Mouse (Mus musculus) heart, embryonic 11.5 days (tissue): ENCODE measurements at regions not wholly inside any gene's neighbourhood (a gene's known extent, or its start where the extent isn't known, plus 50 kb on each side); places are given as distances from the start of the nearest gene placed in this dataset.

Source experiments
- ATAC-seq: fragments of 200-750 bp; cut with Nextera tagmentation; replicated peaks from 2 replicates; pipeline ENCODE4 v1.8.0; 2017; ENCODE audit warnings: moderate library complexity; ENCODE audit not compliant: insufficient number of reproducible peaks, low FRiP score, low TSS enrichment
- H3K27ac ChIP-seq: fragments of 300-500 bp; sonication (generic); 2 replicates; pipeline ENCODE4 v1.5.1; 2014; ENCODE audit warnings: mild to moderate bottlenecking, low read depth, low read length
- H3K27me3 ChIP-seq: fragments of 300-500 bp; sonication (generic); 2 replicates; pipeline ENCODE4 v1.6.1; 2014; ENCODE audit warnings: mild to moderate bottlenecking, low read length, mixed read lengths; ENCODE audit not compliant: control insufficient read depth, insufficient read depth
- H3K36me3 ChIP-seq: fragments of 300-500 bp; sonication (generic); 2 replicates; pipeline ENCODE4 v1.6.1; 2014; ENCODE audit warnings: mild to moderate bottlenecking, low read length, moderate library complexity, mixed read lengths; ENCODE audit not compliant: control insufficient read depth, insufficient read depth
- H3K4me1 ChIP-seq: fragments of 300-500 bp; sonication (generic); 2 replicates; pipeline ENCODE4 v1.6.1; 2014; ENCODE audit warnings: low read length; ENCODE audit not compliant: control insufficient read depth, insufficient read depth
- H3K4me2 ChIP-seq: fragments of 300-500 bp; sonication (generic); 2 replicates; pipeline ENCODE4 v1.6.1; 2014; ENCODE audit warnings: mild to moderate bottlenecking, moderate library complexity
- H3K4me3 ChIP-seq: fragments of 300-500 bp; sonication (generic); 2 replicates; pipeline ENCODE4 v1.5.1; 2014; ENCODE audit warnings: low read depth, low read length
- H3K9ac ChIP-seq: fragments of 300-500 bp; sonication (generic); 2 replicates; pipeline ENCODE4 v1.6.1; 2014; ENCODE audit warnings: mild to moderate bottlenecking, low read depth, low read length, moderate library complexity
- H3K9me3 ChIP-seq: fragments of 300-500 bp; sonication (generic); replicated peaks from 2 replicates; pipeline ENCODE4 v1.6.1; 2016; ENCODE audit warnings: low read length; ENCODE audit not compliant: control insufficient read depth
- WGBS: fragments of 180-500 bp; shearing (Covaris S2); extraction: QIAGEN DNeasy Blood & Tissue Kit; methylation state at CpG from one replicate; pipeline ENCODE4 v1.1.7; 2014; ENCODE audit not compliant: insufficient replicate concordance; 5-methylcytosine and 5-hydroxymethylcytosine counted together

GRCm38 (mm10) chr4:39292348-39292845 lies 157.7 kb upstream of the 1700009N14Rik start:
- no peaks in the 10 kb centered on the region for H3K9me3 ChIP-seq
- H3K36me3 ChIP-seq, result no peaks in the 10 kb centered on the region
- 57% methylated on average over 2 of the region's 2 CpGs for WGBS
- no peak overlapping the region for H3K4me2 ChIP-seq
- no peak overlapping the region for H3K9ac ChIP-seq
- ATAC-seq, result no peak
- H3K4me1 ChIP-seq, result no peaks in the 10 kb centered on the region
- H3K4me3 ChIP-seq, result no peak overlapping the region
- H3K27ac ChIP-seq, result no peak overlapping the region
- H3K27me3 ChIP-seq, result no peaks in the 10 kb centered on the region

- Histone ChIP-seq H3K4me1 (no peaks in the 10 kb centered on the region), H3K9me3 (no peaks in the 10 kb centered on the region), H3K4me2 (no peak overlapping the region), H3K36me3 (no peaks in the 10 kb centered on the region), H3K9ac (no peak overlapping the region), H3K27me3 (no peaks in the 10 kb centered on the region), H3K27ac (no peak overlapping the region), H3K4me3 (no peak overlapping the region)
- ATAC-seq, result no peak
- 30% methylated on average over 2 of the region's 2 CpGs for WGBS
Observed at GRCm38 (mm10) chr4:39310131-39310530, 140.0 kb upstream of the 1700009N14Rik start.

- H3K4me1 ChIP-seq, result no peaks in the 10 kb centered on the region
- no peaks in the 10 kb centered on the region for H3K9me3 ChIP-seq
- no peaks in the 10 kb centered on the region for H3K27me3 ChIP-seq
- whole genome bisulfite sequencing, result 78% methylated on average over 6 of the region's 6 CpGs
- H3K4me3 ChIP-seq, result no peak overlapping the region
- H3K4me2 ChIP-seq, result no peak overlapping the region
- no peak for ATAC-seq
- no peaks in the 10 kb centered on the region for H3K36me3 ChIP-seq
- H3K27ac ChIP-seq, result no peak overlapping the region
- no peak overlapping the region for H3K9ac ChIP-seq
Observed at GRCm38 (mm10) chr4:39344401-39345138, 105.5 kb upstream of the 1700009N14Rik start.

GRCm38 (mm10) chr4:39345139-39345412 lies 105.0 kb upstream of the 1700009N14Rik start:
- no peak for ATAC-seq
- 37% methylated on average over 1 of the region's 1 CpGs for WGBS
- Histone ChIP-seq H3K27me3 (no peaks in the 10 kb centered on the region), H3K4me1 (no peaks in the 10 kb centered on the region), H3K27ac (no peak overlapping the region), H3K4me3 (no peak overlapping the region), H3K9ac (no peak overlapping the region), H3K4me2 (no peak overlapping the region), H3K9me3 (no peaks in the 10 kb centered on the region), H3K36me3 (no peaks in the 10 kb centered on the region)

GRCm38 (mm10) chr4:39368159-39368558 lies 81.9 kb upstream of the 1700009N14Rik start:
- 77% methylated on average over 3 of the region's 3 CpGs for WGBS

GRCm38 (mm10) chr4:39380771-39381170 lies 69.3 kb upstream of the 1700009N14Rik start:
- WGBS, result 58% methylated on average over 2 of the region's 2 CpGs
- ATAC-seq, result no peak
- no peak overlapping the region for H3K4me3 ChIP-seq

More at GRCm38 (mm10) chr4:39368159-39368558, 81.9 kb upstream of the 1700009N14Rik start:
- H3K4me3 ChIP-seq, result no peak overlapping the region
- H3K4me1 ChIP-seq, result no peaks in the 10 kb centered on the region
- no peaks in the 10 kb centered on the region for H3K27me3 ChIP-seq
- no peaks in the 10 kb centered on the region for H3K9me3 ChIP-seq
- H3K9ac ChIP-seq, result no peak overlapping the region
- no peak overlapping the region for H3K27ac ChIP-seq
- ATAC-seq, result no peak
- H3K4me2 ChIP-seq, result no peak overlapping the region
- no peaks in the 10 kb centered on the region for H3K36me3 ChIP-seq

GRCm38 (mm10) chr4:39398226-39398625 lies 51.9 kb upstream of the 1700009N14Rik start:
- H3K4me3 ChIP-seq, result no peak overlapping the region
- peaks cover 3% of the 10 kb centered on the region; the same call in 1 of the 2 replicates for H3K9me3 ChIP-seq
- no peaks in the 10 kb centered on the region for H3K27me3 ChIP-seq
- H3K4me2 ChIP-seq, result 0 out of 2 replicates have a peak overlapping the region, but pooled peaks have one; percentile 2
- 8% methylated on average over 3 of the region's 3 CpGs for WGBS
- peak overlapping the region; percentile 22; the same call in 1 of the 2 replicates for H3K27ac ChIP-seq
- no peaks in the 10 kb centered on the region for H3K36me3 ChIP-seq
- H3K9ac ChIP-seq, result no peak overlapping the region
- peak; percentile 75 for ATAC-seq
- H3K4me1 ChIP-seq, result no peaks in the 10 kb centered on the region

More at GRCm38 (mm10) chr4:39380771-39381170, 69.3 kb upstream of the 1700009N14Rik start:
- Histone ChIP-seq H3K4me1 (no peaks in the 10 kb centered on the region), H3K27me3 (no peaks in the 10 kb centered on the region), H3K36me3 (no peaks in the 10 kb centered on the region), H3K9ac (no peak overlapping the region), H3K4me2 (no peak overlapping the region), H3K27ac (no peak overlapping the region), H3K9me3 (no peaks in the 10 kb centered on the region)
